Mouse (Mus musculus): ENCODE data around the gene Ckm. TPM values are rescaled to one million over a fixed set of nuclear protein-coding genes. Genes with fewer than 3 reads are reported as not detected.

The Ckm gene
- total and polyA plus RNA-seq, 2 experiments from 2014 or later = 4,665 to 5,632 TPM

DNA sequence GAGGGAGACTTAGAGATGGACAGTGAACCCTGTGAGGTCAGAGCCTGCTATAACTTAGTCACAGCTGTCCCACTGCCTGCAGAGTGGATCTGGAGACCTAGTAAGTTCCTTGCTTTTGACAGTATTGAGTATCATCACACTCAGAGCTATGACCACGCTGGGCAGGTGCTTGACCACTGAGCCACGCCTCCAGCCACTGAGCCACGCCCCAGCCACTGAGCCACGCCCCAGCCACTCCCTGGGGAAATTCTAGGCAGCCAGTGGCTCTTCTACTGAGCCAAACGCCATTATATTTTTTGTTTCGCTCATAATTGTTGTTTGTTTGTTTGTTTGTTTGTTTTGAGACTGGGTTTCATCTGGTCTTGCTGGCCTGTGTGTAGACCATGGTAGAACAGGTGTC lies 63.1 kb downstream of the Ckm start:
- H3K36me3 ChIP-seq (replicated peaks; ENCODE audit: control insufficient read depth, insufficient read depth, low read length) = no peaks in the 10 kb centered on the region
- H3K4me1 ChIP-seq (ENCODE audit: control insufficient read depth, insufficient read depth) = no peaks in the 10 kb centered on the region
- no peak overlapping the region for H3K27ac ChIP-seq (ENCODE audit: low read depth)
- no peak for TF ChIP-seq CTCF (IDR thresholded peaks at IDR 0.05; ENCODE audit: low read depth)
- no peak for TF ChIP-seq EP300 (IDR thresholded peaks at IDR 0.05; ENCODE audit: low read depth)
- H3K27me3 ChIP-seq (ENCODE audit: control insufficient read depth, insufficient read depth, low read length) = peaks cover 49% of the 10 kb centered on the region
- no peak overlapping the region for H3K9ac ChIP-seq (replicated peaks; ENCODE audit: low read depth, low read length)
- H3K4me2 ChIP-seq (ENCODE audit: low read depth, low read length) = no peak overlapping the region
- no peaks in the 10 kb centered on the region for H3K9me3 ChIP-seq (replicated peaks; ENCODE audit: control insufficient read depth, low read length)
- 37% methylated on average over 6 of the region's 6 CpGs for WGBS
- DNase-seq (ENCODE audit: low spot score) (no peak), ATAC-seq (ENCODE audit: insufficient read depth, low read depth) (no peak)
- H3K4me3 ChIP-seq (ENCODE audit: low read depth, low read length) = no peak overlapping the region

- no peak overlapping the region for H3K9ac ChIP-seq (replicated peaks; ENCODE audit: low read depth, low read length)
- no peak for TF ChIP-seq CTCF (IDR thresholded peaks at IDR 0.05; ENCODE audit: low read depth)
- peaks cover 55% of the 10 kb centered on the region for H3K27me3 ChIP-seq (ENCODE audit: control insufficient read depth, insufficient read depth, low read length)
- 69% methylated on average over 12 of the region's 12 CpGs for WGBS
- no peaks in the 10 kb centered on the region for H3K36me3 ChIP-seq (replicated peaks; ENCODE audit: control insufficient read depth, insufficient read depth, low read length)
- no peaks in the 10 kb centered on the region for H3K9me3 ChIP-seq (replicated peaks; ENCODE audit: control insufficient read depth, low read length)
- H3K4me1 ChIP-seq (ENCODE audit: control insufficient read depth, insufficient read depth) = no peaks in the 10 kb centered on the region
- H3K27ac ChIP-seq (ENCODE audit: low read depth) = no peak overlapping the region
- no peak overlapping the region for H3K4me2 ChIP-seq (ENCODE audit: low read depth, low read length)
- H3K4me3 ChIP-seq (ENCODE audit: low read depth, low read length) = no peak overlapping the region
- no peak for DNase-seq (ENCODE audit: low spot score)
- no peak for ATAC-seq (ENCODE audit: insufficient read depth, low read depth)
These were observed 63.7 kb downstream of the Ckm start for GRCm38 (mm10) chr7:19468279-19468678.

GRCm38 (mm10) chr7:19469404-19469803 lies 64.8 kb downstream of the Ckm start:
- no peaks in the 10 kb centered on the region for H3K4me1 ChIP-seq (ENCODE audit: control insufficient read depth, insufficient read depth)
- peaks cover 61% of the 10 kb centered on the region for H3K27me3 ChIP-seq (ENCODE audit: control insufficient read depth, insufficient read depth, low read length)
- no peaks in the 10 kb centered on the region for H3K9me3 ChIP-seq (replicated peaks; ENCODE audit: control insufficient read depth, low read length)
- H3K36me3 ChIP-seq (replicated peaks; ENCODE audit: control insufficient read depth, insufficient read depth, low read length) = no peaks in the 10 kb centered on the region
- ATAC-seq (ENCODE audit: insufficient read depth, low read depth) = no peak
- 31% methylated on average over 23 of the region's 23 CpGs for WGBS
- no peak for DNase-seq (ENCODE audit: low spot score)
- TF ChIP-seq CTCF (IDR thresholded peaks at IDR 0.05; ENCODE audit: low read depth) = no peak
- no peak for TF ChIP-seq EP300 (IDR thresholded peaks at IDR 0.05; ENCODE audit: low read depth)
- no peak overlapping the region for H3K4me2 ChIP-seq (ENCODE audit: low read depth, low read length)
- no peak overlapping the region for H3K4me3 ChIP-seq (ENCODE audit: low read depth, low read length)
- no peak overlapping the region for H3K27ac ChIP-seq (ENCODE audit: low read depth)
- H3K9ac ChIP-seq (replicated peaks; ENCODE audit: low read depth, low read length) = no peak overlapping the region

DNA sequence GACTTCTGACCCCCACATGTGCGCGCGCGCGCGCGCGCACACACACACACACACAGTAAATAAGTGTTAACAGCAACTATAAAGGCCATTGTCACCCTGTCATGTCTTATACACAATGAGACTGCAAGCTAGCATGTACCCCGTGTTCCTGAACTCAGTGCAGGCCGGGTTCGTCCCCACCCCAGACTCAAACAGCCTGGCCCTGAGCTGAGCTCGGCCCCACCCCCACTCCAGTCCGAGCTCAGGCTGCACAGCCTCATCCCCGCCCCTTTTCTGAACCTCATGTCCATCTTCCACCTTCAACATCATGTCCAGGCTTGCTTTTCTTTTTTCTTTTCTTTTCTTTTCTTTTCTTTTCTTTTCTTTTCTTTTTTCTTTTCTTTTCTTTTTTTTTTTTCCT lies 65.7 kb downstream of the Ckm start:
- no peak for ATAC-seq (ENCODE audit: insufficient read depth, low read depth)
- Histone ChIP-seq H3K36me3 (replicated peaks; ENCODE audit: control insufficient read depth, insufficient read depth, low read length) (no peaks in the 10 kb centered on the region), H3K4me1 (ENCODE audit: control insufficient read depth, insufficient read depth) (no peaks in the 10 kb centered on the region), H3K27ac (ENCODE audit: low read depth) (no peak overlapping the region), H3K4me2 (ENCODE audit: low read depth, low read length) (no peak overlapping the region), H3K4me3 (ENCODE audit: low read depth, low read length) (no peak overlapping the region), H3K27me3 (ENCODE audit: control insufficient read depth, insufficient read depth, low read length) (peaks cover 63% of the 10 kb centered on the region), H3K9ac (replicated peaks; ENCODE audit: low read depth, low read length) (no peak overlapping the region), H3K9me3 (replicated peaks; ENCODE audit: control insufficient read depth, low read length) (no peaks in the 10 kb centered on the region)
- no peak for TF ChIP-seq EP300 (IDR thresholded peaks at IDR 0.05; ENCODE audit: low read depth)
- no peak for TF ChIP-seq CTCF (IDR thresholded peaks at IDR 0.05; ENCODE audit: low read depth)
- 30% methylated on average over 14 of the region's 14 CpGs for WGBS
- no peak for DNase-seq (ENCODE audit: low spot score)

DNA sequence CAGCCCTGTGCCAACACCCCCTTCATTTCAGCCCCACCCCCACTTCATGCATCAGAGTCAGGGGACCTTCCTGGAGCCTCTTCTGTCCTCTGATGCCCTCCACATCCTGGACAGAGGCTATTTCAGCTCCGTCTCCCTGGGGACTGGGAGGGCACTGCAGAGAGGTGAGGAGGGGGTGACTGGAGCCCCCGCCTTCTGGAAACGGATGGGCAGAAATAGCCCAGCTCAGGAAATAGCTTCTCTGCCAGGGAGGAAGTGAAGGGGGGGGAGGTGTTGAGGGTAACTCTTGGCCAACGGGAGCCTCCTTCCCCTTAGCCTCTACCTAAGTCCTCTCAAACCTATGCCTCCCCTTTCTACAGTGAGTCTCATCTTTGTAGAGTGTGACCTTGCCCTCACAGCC lies 67.8 kb downstream of the Ckm start:
- H3K4me1 ChIP-seq (ENCODE audit: control insufficient read depth, insufficient read depth) = no peaks in the 10 kb centered on the region
- no peak overlapping the region for H3K27ac ChIP-seq (ENCODE audit: low read depth)
- H3K36me3 ChIP-seq (replicated peaks; ENCODE audit: control insufficient read depth, insufficient read depth, low read length) = no peaks in the 10 kb centered on the region
- peaks cover 67% of the 10 kb centered on the region for H3K27me3 ChIP-seq (ENCODE audit: control insufficient read depth, insufficient read depth, low read length)
- TF ChIP-seq EP300 (IDR thresholded peaks at IDR 0.05; ENCODE audit: low read depth) = no peak
- 9% methylated on average over 4 of the region's 4 CpGs for WGBS
- H3K9me3 ChIP-seq (replicated peaks; ENCODE audit: control insufficient read depth, low read length) = no peaks in the 10 kb centered on the region
- no peak overlapping the region for H3K9ac ChIP-seq (replicated peaks; ENCODE audit: low read depth, low read length)
- ATAC-seq (ENCODE audit: insufficient read depth, low read depth) = no peak
- no peak overlapping the region for H3K4me2 ChIP-seq (ENCODE audit: low read depth, low read length)
- DNase-seq (ENCODE audit: low spot score) = no peak
- no peak overlapping the region for H3K4me3 ChIP-seq (ENCODE audit: low read depth, low read length)

MicroRNA genes within 50 kb of the gene (microRNA counts, 519-probe panel; counts per million panel counts)
- microRNA mmu-miR-343 = not detected

Small RNA genes lying within 50 kb of the gene (microRNA-seq; reads per million reads assigned to microRNA genes)
- gene Mir343 = not detected

Other genes starting within 250 kb of the Ckm start
- gene Gipr, start 238.6 kb upstream of the Ckm start, total RNA-seq (2014; rRNA removed; ENCODE audit: low replicate concordance) = 24.9 and 27.6 TPM in 2 replicates
- gene Gipr, start 238.6 kb upstream of the Ckm start, polyA plus RNA-seq (2015; fragmentation: Nextera tagmentation; extraction: Ambion mirVana) = 5.4 and 7.0 TPM in 2 replicates
- 34.8 and 58.9 TPM in 2 replicates for gene Eml2, start 228.4 kb upstream of the Ckm start, total RNA-seq (2014; rRNA removed; ENCODE audit: low replicate concordance)
- gene Eml2, start 228.4 kb upstream of the Ckm start, polyA plus RNA-seq (2015; fragmentation: Nextera tagmentation; extraction: Ambion mirVana) = 23.7 and 26.8 TPM in 2 replicates
- gene Gpr4, start 192.2 kb upstream of the Ckm start, total RNA-seq (2014; rRNA removed; ENCODE audit: low replicate concordance) = 3.5 and 10.6 TPM in 2 replicates
- gene Gpr4, start 192.2 kb upstream of the Ckm start, polyA plus RNA-seq (2015; fragmentation: Nextera tagmentation; extraction: Ambion mirVana) = 3.6 TPM in 2 replicates
- 52.9 and 56.4 TPM in 2 replicates for gene Opa3, start 176.4 kb upstream of the Ckm start, total RNA-seq (2014; rRNA removed; ENCODE audit: low replicate concordance)
- gene Opa3, start 176.4 kb upstream of the Ckm start, polyA plus RNA-seq (2015; fragmentation: Nextera tagmentation; extraction: Ambion mirVana) = 37.6 and 40.5 TPM in 2 replicates
- gene Vasp, start 133.0 kb upstream of the Ckm start, total RNA-seq (2014; rRNA removed; ENCODE audit: low replicate concordance) = 115 and 127 TPM in 2 replicates
- gene Vasp, start 133.0 kb upstream of the Ckm start, polyA plus RNA-seq (2015; fragmentation: Nextera tagmentation; extraction: Ambion mirVana) = 67.7 and 72.2 TPM in 2 replicates
- not detected in 2 replicates for gene Ppm1n, start 124.7 kb upstream of the Ckm start, total RNA-seq (2014; rRNA removed; ENCODE audit: low replicate concordance)
- gene Ppm1n, start 124.7 kb upstream of the Ckm start, polyA plus RNA-seq (2015; fragmentation: Nextera tagmentation; extraction: Ambion mirVana) = 0.47 and 0.56 TPM in 2 replicates
- 80.7 and 108 TPM in 2 replicates for gene Rtn2, start 122.2 kb upstream of the Ckm start, total RNA-seq (2014; rRNA removed; ENCODE audit: low replicate concordance)
- gene Rtn2, start 122.2 kb upstream of the Ckm start, polyA plus RNA-seq (2015; fragmentation: Nextera tagmentation; extraction: Ambion mirVana) = 51.7 and 53.6 TPM in 2 replicates
- gene Fosb, start 94.7 kb upstream of the Ckm start, total RNA-seq (2014; rRNA removed; ENCODE audit: low replicate concordance) = 0.39 and 0.80 TPM in 2 replicates
- 0.05 and 0.10 TPM in 2 replicates for gene Fosb, start 94.7 kb upstream of the Ckm start, polyA plus RNA-seq (2015; fragmentation: Nextera tagmentation; extraction: Ambion mirVana)
- 26.2 and 40.5 TPM in 2 replicates for gene Ercc1, start 60.0 kb upstream of the Ckm start, total RNA-seq (2014; rRNA removed; ENCODE audit: low replicate concordance)
- gene Ercc1, start 60.0 kb upstream of the Ckm start, polyA plus RNA-seq (2015; fragmentation: Nextera tagmentation; extraction: Ambion mirVana) = 55.2 and 61.0 TPM in 2 replicates
- 1.9 and 3.2 TPM in 2 replicates for gene Cd3eap, start 45.3 kb upstream of the Ckm start, total RNA-seq (2014; rRNA removed; ENCODE audit: low replicate concordance)
- gene Cd3eap, start 45.3 kb upstream of the Ckm start, polyA plus RNA-seq (2015; fragmentation: Nextera tagmentation; extraction: Ambion mirVana) = 11.1 and 11.7 TPM in 2 replicates
- 11.8 and 13.5 TPM in 2 replicates for gene Ppp1r13l, start 45.0 kb upstream of the Ckm start, total RNA-seq (2014; rRNA removed; ENCODE audit: low replicate concordance)
- 12.0 and 14.0 TPM in 2 replicates for gene Ppp1r13l, start 45.0 kb upstream of the Ckm start, polyA plus RNA-seq (2015; fragmentation: Nextera tagmentation; extraction: Ambion mirVana)
- 20.4 and 30.8 TPM in 2 replicates for gene Ercc2, start 22.8 kb upstream of the Ckm start, total RNA-seq (2014; rRNA removed; ENCODE audit: low replicate concordance)
- gene Ercc2, start 22.8 kb upstream of the Ckm start, polyA plus RNA-seq (2015; fragmentation: Nextera tagmentation; extraction: Ambion mirVana) = 4.9 and 6.0 TPM in 2 replicates
- gene Klc3, start 672 bp upstream of the Ckm start, total RNA-seq (2014; rRNA removed; ENCODE audit: low replicate concordance) = 0.31 TPM in 1 of 2 replicates, not detected in the other
- 0.72 and 0.99 TPM in 2 replicates for gene Klc3, start 672 bp upstream of the Ckm start, polyA plus RNA-seq (2015; fragmentation: Nextera tagmentation; extraction: Ambion mirVana)
- gene Mark4, start 54.0 kb downstream of the Ckm start, total RNA-seq (2014; rRNA removed; ENCODE audit: low replicate concordance) = 16.0 and 26.4 TPM in 2 replicates
- gene Mark4, start 54.0 kb downstream of the Ckm start, polyA plus RNA-seq (2015; fragmentation: Nextera tagmentation; extraction: Ambion mirVana) = 5.5 and 5.6 TPM in 2 replicates
- gene Exoc3l2, start 58.6 kb downstream of the Ckm start, total RNA-seq (2014; rRNA removed; ENCODE audit: low replicate concordance) = 1.9 and 3.5 TPM in 2 replicates
- 0.49 and 0.62 TPM in 2 replicates for gene Exoc3l2, start 58.6 kb downstream of the Ckm start, polyA plus RNA-seq (2015; fragmentation: Nextera tagmentation; extraction: Ambion mirVana)
- 9.3 and 11.9 TPM in 2 replicates for gene Bloc1s3, start 103.6 kb downstream of the Ckm start, total RNA-seq (2014; rRNA removed; ENCODE audit: low replicate concordance)
- 1.2 TPM in 2 replicates for gene Bloc1s3, start 103.6 kb downstream of the Ckm start, polyA plus RNA-seq (2015; fragmentation: Nextera tagmentation; extraction: Ambion mirVana)
- 65.1 and 84.9 TPM in 2 replicates for gene Trappc6a, start 103.6 kb downstream of the Ckm start, total RNA-seq (2014; rRNA removed; ENCODE audit: low replicate concordance)
- gene Trappc6a, start 103.6 kb downstream of the Ckm start, polyA plus RNA-seq (2015; fragmentation: Nextera tagmentation; extraction: Ambion mirVana) = 79.5 and 83.3 TPM in 2 replicates
- gene Nkpd1, start 113.1 kb downstream of the Ckm start, total RNA-seq (2014; rRNA removed; ENCODE audit: low replicate concordance) = not detected in 2 replicates
- gene Nkpd1, start 113.1 kb downstream of the Ckm start, polyA plus RNA-seq (2015; fragmentation: Nextera tagmentation; extraction: Ambion mirVana) = not detected in 2 replicates
- gene Ppp1r37, start 158.3 kb downstream of the Ckm start, total RNA-seq (2014; rRNA removed; ENCODE audit: low replicate concordance) = 40.6 and 53.3 TPM in 2 replicates
- 11.4 and 12.6 TPM in 2 replicates for gene Ppp1r37, start 158.3 kb downstream of the Ckm start, polyA plus RNA-seq (2015; fragmentation: Nextera tagmentation; extraction: Ambion mirVana)
- 0.12 and 3.6 TPM in 2 replicates for gene Zfp296, start 172.5 kb downstream of the Ckm start, total RNA-seq (2014; rRNA removed; ENCODE audit: low replicate concordance)
- 0.12 and 0.15 TPM in 2 replicates for gene Zfp296, start 172.5 kb downstream of the Ckm start, polyA plus RNA-seq (2015; fragmentation: Nextera tagmentation; extraction: Ambion mirVana)
- 63.2 and 67.3 TPM in 2 replicates for gene Gemin7, start 172.8 kb downstream of the Ckm start, total RNA-seq (2014; rRNA removed; ENCODE audit: low replicate concordance)
- gene Gemin7, start 172.8 kb downstream of the Ckm start, polyA plus RNA-seq (2015; fragmentation: Nextera tagmentation; extraction: Ambion mirVana) = 114 and 115 TPM in 2 replicates
- gene Clasrp, start 199.7 kb downstream of the Ckm start, total RNA-seq (2014; rRNA removed; ENCODE audit: low replicate concordance) = 18.9 and 75.2 TPM in 2 replicates
- gene Clasrp, start 199.7 kb downstream of the Ckm start, polyA plus RNA-seq (2015; fragmentation: Nextera tagmentation; extraction: Ambion mirVana) = 13.4 and 17.5 TPM in 2 replicates
- 9.0 and 11.7 TPM in 2 replicates for gene Relb, start 224.7 kb downstream of the Ckm start, total RNA-seq (2014; rRNA removed; ENCODE audit: low replicate concordance)
- gene Relb, start 224.7 kb downstream of the Ckm start, polyA plus RNA-seq (2015; fragmentation: Nextera tagmentation; extraction: Ambion mirVana) = 6.5 and 7.2 TPM in 2 replicates

All from heart, postnatal 0 days (tissue).